In the genomic region with DNA sequence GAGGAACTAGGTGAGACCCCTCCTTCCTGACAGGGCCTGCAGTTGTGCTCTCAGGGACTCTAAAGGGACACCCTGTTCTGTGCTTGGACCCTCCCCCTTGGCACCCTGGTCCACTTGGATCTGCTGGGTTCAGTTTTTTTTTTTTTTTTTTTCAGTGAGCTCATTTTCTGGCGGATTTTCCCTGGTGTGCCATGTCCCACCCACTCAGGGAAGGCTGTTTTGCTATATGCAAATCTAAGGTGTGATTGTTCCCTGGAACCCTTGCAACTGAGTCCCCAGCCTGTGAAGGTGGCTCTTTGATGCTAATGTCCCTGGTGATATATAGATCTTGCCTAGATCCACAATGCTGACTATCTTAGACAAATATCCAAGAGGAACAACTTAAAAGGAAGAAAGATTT, we compare ENCODE assay signal across 26 mouse cellular contexts. TPM values are rescaled to one million over a fixed set of nuclear protein-coding genes. Genes with fewer than 3 reads are reported as not detected.
A peak's percentile ranks its signal among the peaks of the same experiment; 100 is the strongest.
DNase-seq lines count a peak whose midpoint lies in the region; ATAC-seq lines count a peak whose summit lies in the region.
"Had no signal": no experiment of that assay in that cellular context is flagged by ENCODE, and none has a peak within 500 bp of the region (broad histone marks: within the 10 kb centered on the region; RNA-seq: fewer than 3 reads in every experiment).

No protein-coding gene starts in this region.

- ATAC-seq in frontal cortex, adult (ENCODE audit: low TSS enrichment): peak; percentile 74; the same call in 1 of the 2 replicates
- ATAC-seq: activated CD4-positive, CD25-positive, alpha-beta regulatory T cell, adult 4 months; CD4-positive, CD25-positive, alpha-beta regulatory T cell, adult 4 months; forebrain, embryonic 14.5 days; forebrain, embryonic 16.5 days; Patski had no signal

- no peak for DNase-seq in frontal cortex, postnatal 36 days (ENCODE audit: low spot score in 2 of 2)
- peak; percentile 33 for DNase-seq in right cerebral cortex, adult 18-20 months
- DNase-seq in right cerebral cortex, postnatal 4 days: no peak
- peak; percentile 66 for DNase-seq in brain, adult 2 months (ENCODE audit: low read depth, low spot score)
- peak; percentile 46 for DNase-seq in telencephalon, adult 2 months (ENCODE audit: low read depth, low spot score)
- DNase-seq in adrenal gland, postnatal 25 days: no peak
- DNase-seq: adrenal gland, adult 8-10 months; adrenal gland, postnatal 14 days; B cell, adult 2 months; cerebellum, adult 11 months; cerebellum, adult 18-20 months; cerebellum, adult 8-10 months; cerebellum, adult 9-11 months; cerebellum, postnatal 14 days; cerebellum, postnatal 36 days; embryo, embryonic 11 days had no signal

RNA-seq across cellular contexts. Expression of gene Hmgb4, which starts 24.3 kb away (rescaled TPM):
- total RNA-seq in adrenal gland, postnatal 25 days (2021): not detected in 2 replicates
- total RNA-seq: adrenal gland, adult 18-20 months; adrenal gland, adult 8-10 months; adrenal gland, postnatal 14 days; adrenal gland, postnatal 4 days; CH12.LX; common myeloid progenitor, adult 5-6 weeks had no signal

Comparison
In these comparisons a context has a peak if more than half of its experiments do, and no peak if none do; other contexts are left out.
1. DNase-seq: peak in right cerebral cortex, adult 18-20 months (single experiment), brain, adult 2 months (single experiment) and telencephalon, adult 2 months (single experiment); none in frontal cortex, postnatal 36 days (0 of 2), right cerebral cortex, postnatal 4 days (single experiment) and adrenal gland, postnatal 25 days (single experiment).